Mouse (Mus musculus) cerebellum, adult 2 months (tissue): Measurements from ENCODE around the gene Hba-x.
"Not testable (repeated sequence)": the region's sequence is repeated elsewhere in the genome, so short reads cannot be mapped to it uniquely, and the experiment has no call there.

Source experiments
- CTCF ChIP-seq: fragments of 200-500 bp; IDR thresholded peaks from 2 replicates; pipeline ENCODE4 v1.5.1; 2011; ENCODE audit warnings: low read depth, mild to moderate bottlenecking, control low read depth, low read length, moderate library complexity, borderline replicate concordance; ENCODE audit not compliant: insufficient read depth
- POLR2A ChIP-seq: fragments of 200-500 bp; IDR thresholded peaks from 2 replicates; pipeline ENCODE4 v1.6.1; 2011; ENCODE audit warnings: low read length, control low read depth, borderline replicate concordance; ENCODE audit not compliant: insufficient read depth

GRCm38 (mm10) chr11:32292819-32293218, 16.6 kb downstream of the Hba-x start:
- not testable (repeated sequence) for TF ChIP-seq POLR2A, CTCF
